In genomic region chr16:3714731-3715130, GRCm38 (mm10) we compare ENCODE assay signal across 33 mouse cellular contexts. TPM values are rescaled to one million over a fixed set of nuclear protein-coding genes. Genes with fewer than 3 reads are reported as not detected.
A peak's percentile ranks its signal among the peaks of the same experiment; 100 is the strongest.
DNase-seq lines count a peak whose midpoint lies in the region; ATAC-seq and TF ChIP-seq lines count a peak whose summit lies in the region.
"Had no signal": no experiment of that assay in that cellular context is flagged by ENCODE, and none has a peak within 500 bp of the region (broad histone marks: within the 10 kb centered on the region; RNA-seq: fewer than 3 reads in every experiment).

No protein-coding gene starts in this region.

- TF ChIP-seq CTCF in lung, postnatal 0 days (IDR thresholded peaks at IDR 0.05): no peak
- no peak for TF ChIP-seq CTCF in Patski (IDR thresholded peaks at IDR 0.05)

- DNase-seq in lung, postnatal 0 days (ENCODE audit: low spot score): peak; percentile 12
- DNase-seq in lung, postnatal 4 days: no peak
- DNase-seq in Patski (ENCODE audit: low read depth, low spot score) (peak; percentile 59), adipocyte (ENCODE audit: low spot score) (no peak)
- DNase-seq in splenic B cell, adult 2 months (ENCODE audit: low read depth, low spot score): peak; percentile 7
- DNase-seq in lung, adult 18-20 months: no peak
- DNase-seq: adrenal gland, adult 2 months; adrenal gland, postnatal 36 days; cerebellum, adult 9-10 months; forebrain, postnatal 0 days; gastrocnemius, postnatal 10 days; heart, postnatal 14 days; kidney, adult 8-10 months; layer of hippocampus, postnatal 36 days; lung, postnatal 36 days had no signal

- H3K4me1 ChIP-seq in lung, postnatal 0 days (ENCODE audit: insufficient read depth, low read depth, low read length): no peaks in the 10 kb centered on the region
- no peaks in the 10 kb centered on the region for H3K4me1 ChIP-seq in forebrain, embryonic 13.5 days
- H3K4me1 ChIP-seq: embryonic facial prominence, embryonic 13.5 days; forebrain, embryonic 10.5 days; intestine, embryonic 15.5 days; limb, embryonic 13.5 days; lung, embryonic 15.5 days; midbrain, embryonic 10.5 days; neural tube, embryonic 12.5 days; stomach, embryonic 15.5 days had no signal

- no peak for TF ChIP-seq EP300 in lung, postnatal 0 days (IDR thresholded peaks at IDR 0.05)

- no peak overlapping the region for H3K9ac ChIP-seq in lung, postnatal 0 days (replicated peaks; ENCODE audit: low read depth)
- no peak overlapping the region for H3K9ac ChIP-seq in forebrain, embryonic 13.5 days
- H3K9ac ChIP-seq: embryonic facial prominence, embryonic 13.5 days; forebrain, postnatal 0 days; intestine, embryonic 15.5 days; limb, embryonic 13.5 days; liver, embryonic 14.5 days; lung, embryonic 15.5 days; neural tube, embryonic 12.5 days; stomach, embryonic 15.5 days had no signal

- no peak overlapping the region for H3K27ac ChIP-seq in lung, postnatal 0 days (ENCODE audit: low read length)
- peak overlapping the region; percentile 68 for H3K27ac ChIP-seq in macrophage
- no peak overlapping the region for H3K27ac ChIP-seq in forebrain, embryonic 13.5 days
- H3K27ac ChIP-seq: embryonic facial prominence, embryonic 13.5 days; forebrain, embryonic 10.5 days; intestine, embryonic 15.5 days; kidney, postnatal 0 days; limb, embryonic 13.5 days; liver, embryonic 14.5 days; lung, embryonic 15.5 days; midbrain, embryonic 10.5 days; neural tube, embryonic 12.5 days; stomach, embryonic 15.5 days had no signal

- CTCF ChIA-PET in Patski (lab: Charles Lee): no interaction called here

- POLR2A ChIA-PET in Patski (lab: Charles Lee): no interaction called here

- in situ Hi-C loops in Patski (cut with MboI; ENCODE audit: low pct_unique_long_range_greater_than_20kb): loop anchor here (5.0 kb wide), 1 partner anchor 52 kb away; no protein-coding TSS in a partner anchor

- no peak overlapping the region for H3K4me3 ChIP-seq in lung, postnatal 0 days (ENCODE audit: low read depth, low read length)
- no peak overlapping the region for H3K4me3 ChIP-seq in macrophage (ENCODE audit: inconsistent target)
- no peak overlapping the region for H3K4me3 ChIP-seq in forebrain, embryonic 13.5 days
- H3K4me3 ChIP-seq: embryonic facial prominence, embryonic 13.5 days; forebrain, embryonic 10.5 days; intestine, embryonic 15.5 days; limb, embryonic 13.5 days; lung, embryonic 15.5 days; midbrain, embryonic 10.5 days; myocyte; neural tube, embryonic 12.5 days; stomach, embryonic 15.5 days had no signal

- H3K79me2 ChIP-seq in macrophage (ENCODE audit: inconsistent target): peaks cover 30% of the 10 kb centered on the region; the same call in 1 of the 2 replicates

- ATAC-seq in lung, postnatal 0 days: no peak
- peak; percentile 60 for ATAC-seq in Patski
- no peak for ATAC-seq in forebrain, embryonic 13.5 days
- ATAC-seq: forebrain, postnatal 0 days; hindbrain, embryonic 16.5 days; intestine, embryonic 15.5 days; midbrain, embryonic 16.5 days had no signal

- no peak overlapping the region for H3K4me2 ChIP-seq in lung, postnatal 0 days (replicated peaks; ENCODE audit: low read depth, low read length)
- H3K4me2 ChIP-seq in forebrain, embryonic 13.5 days: no peak overlapping the region
- H3K4me2 ChIP-seq: embryonic facial prominence, embryonic 13.5 days; intestine, embryonic 15.5 days; limb, embryonic 13.5 days; lung, embryonic 15.5 days; neural tube, embryonic 12.5 days; stomach, embryonic 15.5 days had no signal

- no peaks in the 10 kb centered on the region for H3K27me3 ChIP-seq in lung, postnatal 0 days (replicated peaks; ENCODE audit: insufficient read depth, low read length)
- no peaks in the 10 kb centered on the region for H3K27me3 ChIP-seq in Patski
- H3K27me3 ChIP-seq in splenic B cell, adult 2 months (ENCODE audit: control insufficient read depth, insufficient read depth, low read length, poor library complexity, severe bottlenecking): no peaks in the 10 kb centered on the region
- no peaks in the 10 kb centered on the region for H3K27me3 ChIP-seq in forebrain, embryonic 13.5 days
- H3K27me3 ChIP-seq: embryonic facial prominence, embryonic 13.5 days; intestine, embryonic 15.5 days; limb, embryonic 13.5 days; lung, embryonic 15.5 days; neural tube, embryonic 12.5 days; stomach, embryonic 15.5 days had no signal

- no peaks in the 10 kb centered on the region for H3K9me3 ChIP-seq in lung, postnatal 0 days (ENCODE audit: low read length)
- H3K9me3 ChIP-seq in forebrain, embryonic 13.5 days (replicated peaks): no peaks in the 10 kb centered on the region; the same call in 1 of the 2 replicates
- H3K9me3 ChIP-seq: intestine, embryonic 15.5 days; limb, embryonic 13.5 days; lung, embryonic 15.5 days; neural tube, embryonic 12.5 days; stomach, embryonic 15.5 days had no signal

- 93% methylated on average over 2 of the region's 2 CpGs for WGBS in lung, postnatal 0 days
- 0% methylated on average over 2 of the region's 2 CpGs for WGBS in macrophage (ENCODE audit: missing documents)
- WGBS in forebrain, embryonic 13.5 days: 89% methylated on average over 2 of the region's 2 CpGs

- H3K36me3 ChIP-seq in lung, postnatal 0 days (ENCODE audit: insufficient read depth, low read length): no peaks in the 10 kb centered on the region
- no peaks in the 10 kb centered on the region for H3K36me3 ChIP-seq in macrophage (ENCODE audit: inconsistent target)
- H3K36me3 ChIP-seq in splenic B cell, adult 2 months (ENCODE audit: control insufficient read depth, insufficient read depth, low read length, poor library complexity, severe bottlenecking): no peaks in the 10 kb centered on the region
- H3K36me3 ChIP-seq in forebrain, embryonic 13.5 days (ENCODE audit: poor library complexity, severe bottlenecking): no peaks in the 10 kb centered on the region
- H3K36me3 ChIP-seq: embryonic facial prominence, embryonic 13.5 days; forebrain, embryonic 10.5 days; intestine, embryonic 15.5 days; limb, embryonic 13.5 days; lung, embryonic 15.5 days; midbrain, embryonic 10.5 days; neural tube, embryonic 12.5 days; stomach, embryonic 15.5 days had no signal

RNA-seq across cellular contexts. Expression of gene Mefv, which starts 3.2 kb away (rescaled TPM):
- 0.11 TPM in 1 of 2 replicates, not detected in the other for polyA plus RNA-seq in lung, postnatal 0 days (2015; fragmentation: Nextera tagmentation; extraction: Ambion mirVana)
- polyA plus RNA-seq in Patski (2021): not detected
- 100 to 1,000 TPM in 6 of 26 experiments, 10 to 100 TPM in 17, 1 to 10 TPM in 3; 2.9 to 231 (median 39.7) TPM for total RNA-seq in macrophage (2018; cell fraction: chromatin; rRNA removed)
- 10 to 100 TPM in 13 of 26 experiments, 1 to 10 TPM in 13; 1.5 to 51.7 (median 10.1) TPM for total RNA-seq in macrophage (2018; cell fraction: cytosol; rRNA removed)
- total RNA-seq in macrophage (2018; cell fraction: nucleus; rRNA removed): 100 to 1,000 TPM in 9 of 26 experiments, 10 to 100 TPM in 14, 1 to 10 TPM in 3; 6.1 to 325 (median 76.0) TPM
- 2.8 to 7.3 TPM (median 3.5 TPM) in 3 replicates for polyA plus RNA-seq in macrophage (2018)
- polyA plus RNA-seq in forebrain, embryonic 13.5 days (2015; fragmentation: Nextera tagmentation; extraction: Ambion mirVana): not detected in 2 replicates
- total RNA-seq: adrenal gland, adult 2 months; adrenal gland, postnatal 36 days; forebrain, postnatal 0 days; gastrocnemius, postnatal 10 days; heart, postnatal 14 days; layer of hippocampus, postnatal 36 days; left cerebral cortex, postnatal 10 days had no signal
- polyA plus RNA-seq: adrenal gland, adult 2 months; embryonic facial prominence, embryonic 13.5 days; forebrain, embryonic 10.5 days; forebrain, postnatal 0 days; heart, embryonic 14.5 days; hindbrain, embryonic 11.5 days; hindbrain, embryonic 16.5 days; intestine, embryonic 15.5 days; kidney, postnatal 0 days; limb, embryonic 13.5 days; midbrain, embryonic 10.5 days; midbrain, embryonic 16.5 days; myocyte; neural tube, embryonic 12.5 days had no signal

RNA-seq across cellular contexts. Expression of gene Zfp263, which starts 29.2 kb away (rescaled TPM):
- 25.3 and 25.4 TPM in 2 replicates for polyA plus RNA-seq in lung, postnatal 0 days (2015; fragmentation: Nextera tagmentation; extraction: Ambion mirVana)
- 21.3 TPM for polyA plus RNA-seq in Patski (2021)
- total RNA-seq in macrophage (2018; cell fraction: chromatin; rRNA removed): 1,000 to 10,000 TPM in 10 of 26 experiments, 100 to 1,000 TPM in 16; 250 to 1,889 (median 705) TPM
- total RNA-seq in macrophage (2018; cell fraction: cytosol; rRNA removed): 100 to 1,000 TPM in 7 of 26 experiments, 10 to 100 TPM in 19; 32.9 to 187 (median 57.1) TPM
- 1,000 to 10,000 TPM in 3 of 26 experiments, 100 to 1,000 TPM in 23; 138 to 1,215 (median 590) TPM for total RNA-seq in macrophage (2018; cell fraction: nucleus; rRNA removed)
- polyA plus RNA-seq in macrophage (2018): 33.4 to 51.2 TPM (median 45.8 TPM) in 3 replicates
- 57.0 and 59.2 TPM in 2 replicates for polyA plus RNA-seq in forebrain, embryonic 13.5 days (2015; fragmentation: Nextera tagmentation; extraction: Ambion mirVana)

Comparison
In these comparisons a context has a peak if more than half of its experiments do, and no peak if none do; other contexts are left out.
1. DNase-seq: peak in lung, postnatal 0 days (single experiment), Patski (single experiment) and splenic B cell, adult 2 months (single experiment); none in lung, postnatal 4 days (0 of 2), lung, adult 18-20 months (0 of 2) and adipocyte (single experiment).